Mouse (Mus musculus) yolk sac, embryonic 10.5 days (tissue): ENCODE results near the gene Shld2.

Experiments
- DNase-seq: peaks from one replicate; pipeline ENCODE4 v3.0.0-alpha.2; 2017; ENCODE audit warnings: low spot score

Gene Shld2

DNA sequence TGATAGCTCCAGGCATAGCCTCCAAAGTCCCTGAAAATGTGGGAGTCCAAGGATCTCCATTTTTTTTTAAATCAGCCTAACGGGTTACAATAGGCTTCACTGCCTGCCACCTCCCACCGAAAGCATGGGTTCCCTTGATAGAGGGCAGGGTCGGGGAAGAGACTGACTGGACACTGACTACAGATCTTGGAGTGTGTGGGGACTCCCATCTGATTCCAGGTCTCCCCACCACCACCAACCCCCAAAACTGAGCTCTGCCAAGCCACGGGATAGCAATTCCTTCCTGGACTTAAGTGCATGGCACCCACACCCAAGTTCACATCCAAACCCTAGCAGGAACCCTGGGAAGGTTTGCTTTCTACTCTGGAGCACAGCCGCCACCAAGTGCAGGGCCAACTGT lies 89.9 kb downstream of the Shld2 start:
- DNase-seq = no peak

DNA sequence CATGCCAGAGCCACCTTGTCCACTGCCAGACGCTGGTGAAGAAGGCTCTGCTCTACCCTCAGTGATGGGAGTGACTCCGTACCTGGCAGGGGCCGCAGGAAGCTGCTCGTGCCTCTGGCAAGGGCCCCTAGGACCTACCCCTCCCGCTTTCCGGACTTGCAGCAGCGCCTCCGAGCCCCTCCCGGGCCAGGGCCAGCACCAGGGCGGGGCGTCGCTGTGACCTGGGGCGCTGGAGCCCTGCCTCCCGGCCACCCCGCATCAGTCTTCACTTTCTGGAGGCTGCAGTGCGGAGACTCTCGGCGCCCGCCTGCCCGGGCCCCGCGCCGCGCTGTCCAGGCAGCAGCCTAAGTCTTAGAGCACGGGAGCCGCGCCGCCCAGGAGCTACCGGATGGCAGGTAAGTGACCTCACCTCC lies 90.5 kb downstream of the Shld2 start:
- no peak for DNase-seq

DNA sequence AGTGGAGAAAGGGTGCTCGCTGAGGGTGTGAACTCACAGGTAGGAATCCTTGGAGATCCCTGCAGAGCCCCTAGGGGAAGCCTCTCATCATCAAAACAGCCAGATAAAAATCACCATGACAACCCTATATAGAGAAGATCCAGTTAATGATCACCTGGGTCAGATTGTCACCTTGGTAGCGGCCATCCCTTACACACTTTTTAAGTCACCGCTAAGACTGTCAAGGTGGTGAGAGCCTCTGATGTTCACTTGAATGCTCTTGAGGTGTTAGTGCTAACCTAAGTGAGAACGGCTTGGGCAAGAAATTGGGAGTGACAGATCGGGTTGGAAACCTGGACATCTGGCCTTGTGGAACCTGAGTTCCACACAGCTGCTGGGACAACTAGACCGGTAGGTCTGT lies 91.0 kb downstream of the Shld2 start, which contains the start of gene Syt15:
Gene Syt15 (plus strand): TSS at position 301 of the 400 bp plus-strand sequence.
- no peak for DNase-seq

DNA sequence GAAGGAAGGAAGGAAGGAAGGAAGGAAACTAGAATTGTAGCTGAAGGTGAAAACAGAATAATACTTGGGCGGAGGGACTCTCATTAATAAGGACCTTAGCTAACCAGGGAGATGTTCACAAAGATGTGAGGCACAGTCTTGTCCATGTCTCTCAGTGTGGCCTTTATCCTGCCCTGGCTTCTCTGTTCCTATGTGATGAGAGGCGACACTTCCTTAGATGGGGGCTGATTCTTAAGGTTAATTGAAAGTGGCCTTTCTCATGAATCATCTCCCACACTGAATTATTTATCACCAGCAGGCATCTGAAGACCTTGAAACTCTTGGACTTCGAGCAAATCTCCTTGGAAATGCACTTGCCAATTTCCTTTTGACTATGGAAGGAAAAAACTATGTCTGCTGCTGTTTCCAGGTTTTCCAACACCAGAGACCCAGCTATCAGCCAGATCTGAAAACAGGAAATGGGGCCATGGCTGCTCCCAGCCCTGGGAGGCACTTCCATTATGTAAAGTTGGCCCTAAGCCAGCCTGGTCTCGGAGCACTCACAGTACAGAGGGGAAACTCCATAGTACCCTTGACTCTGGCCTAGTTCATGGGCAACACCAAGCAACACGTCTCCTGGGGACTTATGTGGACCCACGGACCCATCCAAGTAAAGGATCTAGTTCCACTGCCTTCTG lies 94.7 kb downstream of the Shld2 start:
- DNase-seq = no peak

DNA sequence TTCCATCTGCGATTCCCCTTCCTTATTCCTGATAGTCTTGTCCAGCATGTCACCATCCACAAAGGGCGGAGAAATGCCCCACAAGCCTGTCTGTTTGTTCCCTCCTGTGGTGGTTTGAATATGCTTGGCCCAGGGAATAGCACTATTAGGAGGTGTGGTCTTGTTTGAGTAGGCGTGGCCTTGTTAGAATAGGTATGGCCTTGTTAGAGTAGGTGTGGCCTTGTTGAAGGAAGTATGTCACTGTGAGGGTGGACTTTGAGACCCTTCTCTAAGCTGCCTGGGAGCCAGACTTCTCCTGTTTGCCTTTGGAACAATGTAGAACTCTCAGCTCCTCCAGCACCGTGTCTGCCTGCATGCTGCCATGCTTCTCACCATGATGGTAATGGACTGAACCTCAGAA lies 100.4 kb downstream of the Shld2 start:
- DNase-seq = no peak

DNA sequence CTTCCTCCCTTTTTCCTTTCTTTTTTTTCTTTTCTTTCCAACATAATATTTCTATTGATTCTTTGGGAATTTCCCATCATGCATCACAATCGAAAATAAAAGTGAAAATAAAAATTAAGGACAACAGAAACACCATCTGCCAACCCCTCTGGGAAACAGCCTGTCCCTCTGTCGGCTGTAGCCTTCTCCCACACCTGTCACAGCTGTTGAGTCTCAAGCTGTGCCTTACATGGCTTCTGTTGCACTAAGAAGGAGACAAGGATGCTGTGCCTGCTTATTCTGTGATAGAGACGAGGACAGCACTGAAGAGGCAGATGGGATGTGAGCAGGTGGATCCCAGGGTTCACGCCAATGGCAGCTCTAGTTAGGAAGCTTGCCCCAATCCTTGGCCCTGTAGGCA lies 101.2 kb downstream of the Shld2 start:
- DNase-seq = no peak

DNA sequence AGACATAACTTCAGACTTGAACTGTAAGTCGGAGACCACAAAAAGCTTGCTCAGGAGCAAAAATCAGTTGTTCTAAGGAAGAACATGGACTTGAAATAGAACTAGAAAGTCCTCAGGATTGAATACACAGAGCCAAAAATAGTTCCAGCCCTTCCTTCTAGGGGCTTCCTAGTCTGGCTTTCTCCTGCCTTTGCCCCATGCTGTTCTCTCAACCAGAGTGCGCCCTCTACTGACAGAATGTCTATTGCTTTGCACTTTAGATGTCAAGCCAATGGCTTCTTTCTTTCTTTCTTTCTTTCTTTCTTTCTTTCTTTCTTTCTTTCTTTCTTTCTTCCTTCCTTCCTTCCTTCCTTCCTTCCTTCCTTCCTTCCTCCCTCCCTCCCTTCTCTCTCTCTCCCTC lies 101.6 kb downstream of the Shld2 start:
- no peak for DNase-seq

DNA sequence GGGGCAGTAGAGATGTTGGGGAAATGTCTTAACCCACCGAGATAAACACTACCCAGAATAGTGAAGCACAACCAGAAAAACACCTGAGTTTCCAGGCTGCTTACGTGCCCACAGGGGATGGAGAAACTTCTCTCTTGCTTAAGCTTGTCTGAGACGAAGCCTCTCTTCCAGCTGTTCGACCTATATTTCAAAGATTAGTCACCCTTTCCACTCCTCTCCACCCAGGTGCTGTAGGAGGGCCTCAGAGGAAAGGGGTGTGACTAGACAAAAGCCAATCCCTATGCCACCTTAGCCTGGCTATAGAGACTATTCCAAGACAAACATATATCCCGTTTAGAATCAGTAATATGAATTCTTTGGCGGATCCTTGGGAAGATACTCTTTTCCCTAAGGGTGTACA lies 102.3 kb downstream of the Shld2 start:
- DNase-seq = no peak

DNA sequence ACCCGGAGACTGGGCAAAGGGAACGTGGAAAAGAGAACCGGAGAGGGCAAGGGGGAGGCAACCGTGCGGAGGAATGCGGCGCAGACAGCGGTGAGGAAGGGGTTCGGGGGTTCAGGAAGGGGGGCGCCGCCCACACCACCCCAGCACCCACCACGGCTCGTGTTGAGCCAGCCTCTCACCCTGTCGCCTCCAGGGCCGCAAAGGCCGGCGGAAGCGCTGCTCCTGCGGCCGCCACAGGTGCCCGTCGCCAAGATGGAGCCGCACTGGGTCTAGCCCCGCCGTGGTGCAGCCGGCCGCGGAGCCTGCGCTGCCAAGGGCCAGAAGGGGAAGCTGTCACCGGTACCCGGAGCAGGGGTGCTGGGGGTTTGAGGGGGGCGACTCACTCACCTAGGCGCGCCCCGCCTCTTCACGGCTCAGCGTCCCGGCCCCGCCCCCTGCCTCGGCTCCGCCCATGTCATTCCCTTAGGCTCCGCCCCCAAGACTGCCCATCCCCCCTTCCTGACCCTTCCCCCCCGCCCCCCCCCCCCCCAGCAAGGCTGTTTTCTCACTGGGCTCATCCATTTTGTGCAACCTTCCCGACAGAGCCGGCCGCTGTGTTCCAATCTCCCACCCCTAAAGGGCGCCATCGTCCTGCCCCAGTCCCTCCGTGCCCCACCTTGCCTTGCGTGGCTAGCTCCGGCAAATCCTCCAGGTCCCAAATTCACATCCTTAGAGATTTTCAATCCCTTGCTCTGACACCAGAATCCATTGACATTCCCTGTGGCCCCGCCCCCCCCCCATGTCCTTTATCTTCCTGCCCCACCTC lies 108.9 kb downstream of the Shld2 start, which contains the start of gene Gprin2:
Gene Gprin2 (minus strand): TSS at position 423 of the 805 bp plus-strand sequence.
- DNase-seq = peak; percentile 20

DNA sequence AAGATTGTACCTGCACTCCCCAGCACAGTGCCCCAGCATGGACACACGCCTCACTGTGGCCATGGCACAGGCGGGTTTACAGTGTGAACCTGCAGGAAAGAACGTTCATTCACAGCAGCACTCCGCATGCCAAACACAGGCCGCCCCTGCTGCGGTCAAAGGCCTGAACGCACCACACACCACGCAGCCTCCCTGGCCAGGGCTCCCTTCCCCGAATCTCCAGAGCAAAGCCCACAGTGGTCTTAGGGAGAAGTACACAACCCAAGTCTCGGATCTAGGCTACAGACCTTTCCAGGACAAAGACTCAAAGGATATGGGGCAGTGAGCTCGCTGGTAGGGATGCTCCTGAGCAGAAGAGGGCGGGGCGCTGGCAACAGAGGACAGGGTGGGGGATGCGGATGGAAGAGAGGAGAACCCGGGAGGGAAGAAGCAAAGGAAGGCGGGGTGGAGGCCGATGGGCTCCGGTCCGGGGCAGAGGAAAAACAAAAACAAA lies 109.5 kb downstream of the Shld2 start:
- no peak for DNase-seq

DNA sequence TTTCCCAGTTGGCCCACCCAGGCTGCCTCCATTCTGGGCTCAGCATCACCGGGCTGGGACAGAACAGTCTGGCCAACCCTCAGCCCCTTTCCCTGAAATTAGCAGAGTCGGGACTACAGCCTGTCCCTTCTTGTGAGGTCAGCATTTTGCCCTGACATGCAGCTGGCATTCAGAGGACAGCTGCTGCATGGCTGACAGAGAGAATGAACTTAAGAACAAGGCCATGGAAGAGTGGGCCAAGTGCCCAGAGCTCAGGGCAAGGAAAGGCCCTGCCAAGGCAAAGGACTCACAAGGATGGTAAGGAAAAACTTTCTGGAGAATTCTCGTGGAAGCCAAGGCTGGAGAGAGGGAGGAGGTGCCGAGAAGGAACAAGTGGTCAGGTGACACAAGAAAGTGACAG lies 113.6 kb downstream of the Shld2 start:
- no peak for DNase-seq

DNA sequence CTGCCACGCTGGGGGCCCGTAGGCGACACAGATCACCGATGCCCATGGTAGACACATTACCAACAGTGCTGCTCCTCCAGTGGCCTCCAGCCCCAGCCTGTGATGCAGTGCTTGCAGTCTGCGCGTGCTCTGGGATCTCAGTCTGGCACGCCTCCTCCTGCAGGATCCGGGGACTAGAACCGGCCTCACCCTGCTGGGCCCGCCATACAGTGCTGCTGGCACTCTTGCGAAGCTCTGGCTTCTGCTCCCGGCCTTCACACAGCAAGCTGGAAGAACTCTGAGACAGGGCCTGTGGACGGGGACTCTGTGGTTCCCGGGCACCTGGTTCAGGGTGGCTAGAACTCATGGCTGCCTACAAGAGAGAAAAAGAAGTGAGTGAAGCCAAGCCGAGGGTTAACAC lies 114.8 kb downstream of the Shld2 start:
- no peak for DNase-seq

DNA sequence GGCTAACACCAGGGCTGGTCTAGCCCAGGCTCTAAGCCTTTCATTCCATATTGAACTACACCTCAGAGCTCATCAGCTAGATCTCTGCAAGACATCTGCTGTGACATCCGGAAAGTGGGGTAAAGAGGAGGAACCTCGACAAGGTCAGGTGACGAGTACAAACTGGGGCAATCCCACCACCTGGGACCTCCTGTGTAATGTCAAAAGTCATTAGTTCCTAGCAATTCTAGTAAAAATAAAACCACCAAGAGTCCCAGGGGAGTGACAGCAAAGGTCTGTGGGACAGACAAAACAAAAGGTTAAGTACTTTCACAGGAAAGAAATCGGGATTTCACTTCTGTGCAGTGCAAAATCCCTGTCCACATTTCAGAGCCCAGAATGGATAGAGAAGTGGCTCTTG lies 116.4 kb downstream of the Shld2 start:
- DNase-seq = no peak

DNA sequence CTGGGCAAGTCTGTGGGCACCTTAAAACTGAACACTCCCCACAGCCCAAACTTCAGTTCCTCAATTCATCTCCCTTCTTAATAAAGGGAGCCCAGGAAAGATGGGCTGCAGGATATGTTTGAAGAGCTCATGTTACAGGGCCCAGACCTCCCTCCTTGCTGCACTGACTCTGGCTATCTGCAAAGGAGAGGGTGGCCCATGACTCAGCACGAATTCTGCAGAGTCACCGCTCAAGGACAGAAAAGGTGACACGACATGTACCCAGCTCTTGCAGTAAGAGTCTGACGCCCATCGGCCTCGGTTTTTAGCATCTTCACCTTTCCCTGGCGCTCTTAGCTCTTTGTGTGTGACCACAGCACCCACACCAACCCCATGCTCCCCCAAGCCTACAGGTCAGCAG lies 119.9 kb downstream of the Shld2 start:
- DNase-seq = peak; percentile 29

DNA sequence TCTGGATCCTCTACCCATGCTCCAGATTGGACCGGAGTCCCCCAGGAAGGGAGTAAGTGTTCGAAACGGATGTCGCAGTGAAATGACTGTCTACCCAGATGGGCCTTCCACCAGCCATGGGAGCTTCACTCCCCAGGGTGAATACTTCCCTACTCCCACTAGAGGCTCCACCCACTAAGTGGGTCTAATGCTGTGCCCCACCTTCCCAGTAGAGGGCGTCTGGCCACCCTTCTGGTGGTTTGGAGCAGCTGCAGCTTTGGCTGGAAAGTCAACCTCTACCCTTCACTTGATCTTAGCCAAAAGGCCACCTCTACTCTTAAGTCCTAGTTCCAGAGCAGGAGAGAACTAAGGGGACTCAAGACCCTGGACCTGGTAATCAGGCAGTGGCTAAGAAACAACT lies 121.7 kb downstream of the Shld2 start:
- DNase-seq = peak; percentile 20
